Comparison of ENCODE assay signal across 18 mouse cellular contexts in the genomic region with DNA sequence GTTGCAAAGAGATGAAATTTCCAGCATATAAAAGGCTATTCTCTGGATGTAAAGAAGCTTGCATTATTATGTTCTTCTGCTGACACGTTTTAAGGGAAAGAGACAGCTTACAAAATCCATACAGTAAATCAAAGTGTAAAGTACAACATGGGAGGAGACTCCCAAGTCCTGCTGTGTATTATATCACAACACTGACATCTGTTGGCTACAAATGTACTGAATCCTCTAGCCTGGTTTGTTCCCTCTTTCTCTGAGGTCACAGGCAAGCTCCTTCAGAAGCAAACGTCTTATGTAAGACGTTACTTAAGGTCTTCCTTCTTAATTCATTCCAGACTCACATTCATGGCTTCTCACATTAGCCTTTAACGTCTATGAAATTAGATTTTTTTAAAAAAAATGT. TPM values are rescaled to one million over a fixed set of nuclear protein-coding genes. Genes with fewer than 3 reads are reported as not detected.
DNase-seq lines count a peak whose midpoint lies in the region; ATAC-seq and TF ChIP-seq lines count a peak whose summit lies in the region.
"Had no signal": no experiment of that assay in that cellular context is flagged by ENCODE, and none has a peak within 500 bp of the region (broad histone marks: within the 10 kb centered on the region; RNA-seq: fewer than 3 reads in every experiment).

No protein-coding gene starts in this region.

- no peaks in the 10 kb centered on the region for H3K4me1 ChIP-seq in liver, postnatal 0 days (ENCODE audit: insufficient read depth)
- H3K4me1 ChIP-seq in liver, embryonic 11.5 days (replicated peaks; ENCODE audit: control insufficient read depth, insufficient read depth, low read length) = no peaks in the 10 kb centered on the region
- no peaks in the 10 kb centered on the region for H3K4me1 ChIP-seq in MEL (ENCODE audit: control insufficient read depth in 1 of 2, insufficient read depth in 2 of 2, low read length in 2 of 2)

- H3K4me2 ChIP-seq in liver, postnatal 0 days (ENCODE audit: low read depth, low read length) = no peak overlapping the region
- no peak overlapping the region for H3K4me2 ChIP-seq in liver, embryonic 11.5 days

- no peak overlapping the region for H3K27ac ChIP-seq in liver, postnatal 0 days (ENCODE audit: low read depth)
- H3K27ac ChIP-seq in liver, embryonic 11.5 days (ENCODE audit: low read depth, low read length) = no peak overlapping the region
- H3K27ac ChIP-seq in MEL (ENCODE audit: control insufficient read depth, low read depth, low read length) = no peak overlapping the region
- H3K27ac ChIP-seq: gastrocnemius, adult 2 months; heart, adult 2 months had no signal

- no peaks in the 10 kb centered on the region for H3K79me2 ChIP-seq in MEL (ENCODE audit: control insufficient read depth, insufficient read depth, low read length, poor library complexity)

- 29% methylated on average over 4 of the region's 4 CpGs for WGBS in liver, postnatal 0 days (ENCODE audit: insufficient replicate concordance)
- WGBS in liver, embryonic 11.5 days = 50% methylated on average over 4 of the region's 4 CpGs

- no peak for TF ChIP-seq EP300 in liver, postnatal 0 days (IDR thresholded peaks at IDR 0.05; ENCODE audit: low read depth)
- no peak for TF ChIP-seq EP300 in MEL (IDR thresholded peaks at IDR 0.05; ENCODE audit: low read depth in 1 of 2, low read length in 2 of 2)

- H3K27me3 ChIP-seq in liver, postnatal 0 days (ENCODE audit: insufficient read depth, low read length) = no peaks in the 10 kb centered on the region
- no peaks in the 10 kb centered on the region for H3K27me3 ChIP-seq in liver, embryonic 11.5 days (replicated peaks; ENCODE audit: control insufficient read depth, insufficient read depth, low read length)
- H3K27me3 ChIP-seq in MEL (ENCODE audit: control insufficient read depth in 1 of 2, insufficient read depth in 2 of 2, low read length in 2 of 2) = no peaks in the 10 kb centered on the region
- no peaks in the 10 kb centered on the region for H3K27me3 ChIP-seq in splenic B cell, adult 2 months (ENCODE audit: control insufficient read depth, insufficient read depth, low read length, poor library complexity, severe bottlenecking)

- TF ChIP-seq CTCF in liver, postnatal 0 days (IDR thresholded peaks at IDR 0.05; ENCODE audit: low read depth) = peak; percentile 25; the same call in 1 of the 2 replicates
- peak in 1 of 3 experiments; percentile 43; a peak in 2 of 6 replicates for TF ChIP-seq CTCF in MEL (IDR thresholded peaks at IDR 0.05 in 2 of 3, conservative IDR thresholded peaks at IDR 0.05 in 1 of 3; ENCODE audit: control insufficient read depth in 1 of 3, insufficient read depth in 1 of 3, low read depth in 2 of 3, low read length in 3 of 3, poor library complexity in 1 of 3, severe bottlenecking in 1 of 3)
- TF ChIP-seq CTCF in brain, embryonic 14.5 days (IDR thresholded peaks at IDR 0.05; ENCODE audit: borderline replicate concordance, extremely low read depth, insufficient read depth, insufficient read length) = peak; percentile 7; the same call in 1 of the 2 replicates

- H3K9ac ChIP-seq in liver, postnatal 0 days (replicated peaks) = no peak overlapping the region
- no peak overlapping the region for H3K9ac ChIP-seq in liver, embryonic 11.5 days (ENCODE audit: low read depth, low read length)
- H3K9ac ChIP-seq in MEL (ENCODE audit: control insufficient read depth, low read depth, low read length, poor library complexity, severe bottlenecking) = no peak overlapping the region

- ATAC-seq in liver, postnatal 0 days = no peak
- ATAC-seq in liver, embryonic 11.5 days (replicated peaks; ENCODE audit: low FRiP score) = no peak
- ATAC-seq: hindbrain, embryonic 16.5 days had no signal

- H3K4me3 ChIP-seq in liver, postnatal 0 days (ENCODE audit: low read depth, low read length) = no peak overlapping the region
- no peak overlapping the region for H3K4me3 ChIP-seq in liver, embryonic 11.5 days (ENCODE audit: low read depth, low read length)
- no peak overlapping the region for H3K4me3 ChIP-seq in MEL (ENCODE audit: control insufficient read depth in 1 of 2, insufficient read depth in 1 of 2, low read depth in 2 of 2, low read length in 2 of 2)
- H3K4me3 ChIP-seq: gastrocnemius, adult 2 months; heart, adult 2 months had no signal

- DNase-seq in liver, postnatal 0 days = no peak
- DNase-seq in liver, embryonic 11.5 days (ENCODE audit: low spot score) = no peak
- DNase-seq in MEL (ENCODE audit: low read depth, low spot score) = peak; percentile 31
- peak; percentile 29 for DNase-seq in brain, embryonic 14.5 days (ENCODE audit: low read depth)
- peak; percentile 35 for DNase-seq in splenic B cell, adult 2 months (ENCODE audit: low read depth, low spot score)
- no peak for DNase-seq in cerebellum, postnatal 10 days
- DNase-seq in gastrocnemius, adult 18-20 months (ENCODE audit: low spot score) = no peak
- DNase-seq: cerebellum, adult 18-20 months; gastrocnemius, adult 2 months; heart, adult 2 months; kidney, adult 9 months; lung, postnatal 10 days; right cerebral cortex, postnatal 4 days had no signal

- TF ChIP-seq RAD21 in MEL (IDR thresholded peaks at IDR 0.05; ENCODE audit: low read depth, low read length) = peak; percentile 62

- TF ChIP-seq POLR2A in MEL (IDR thresholded peaks at IDR 0.05; ENCODE audit: control insufficient read depth in 1 of 2, insufficient read depth in 1 of 2, low read depth in 1 of 2, low read length in 2 of 2, poor library complexity in 1 of 2) = no peak
- TF ChIP-seq POLR2A in brain, embryonic 14.5 days (IDR thresholded peaks at IDR 0.05; ENCODE audit: borderline replicate concordance, extremely low read depth, insufficient read depth, insufficient read length, poor library complexity, severe bottlenecking) = no peak

- no peaks in the 10 kb centered on the region for H3K36me3 ChIP-seq in liver, postnatal 0 days (replicated peaks; ENCODE audit: insufficient read depth, low read length)
- no peaks in the 10 kb centered on the region for H3K36me3 ChIP-seq in liver, embryonic 11.5 days (ENCODE audit: control insufficient read depth, insufficient read depth, low read length)
- H3K36me3 ChIP-seq in MEL (ENCODE audit: control insufficient read depth in 1 of 2, insufficient read depth in 2 of 2, low read length in 2 of 2) = no peaks in the 10 kb centered on the region
- H3K36me3 ChIP-seq in splenic B cell, adult 2 months (ENCODE audit: control insufficient read depth, insufficient read depth, low read length, poor library complexity, severe bottlenecking) = no peaks in the 10 kb centered on the region
- H3K36me3 ChIP-seq: G1E had no signal

- no peaks in the 10 kb centered on the region for H3K9me3 ChIP-seq in liver, postnatal 0 days (ENCODE audit: low read length)
- H3K9me3 ChIP-seq in liver, embryonic 11.5 days (ENCODE audit: control insufficient read depth, low read length) = no peaks in the 10 kb centered on the region
- no peaks in the 10 kb centered on the region for H3K9me3 ChIP-seq in MEL (replicated peaks; ENCODE audit: insufficient read depth, low read length)
- H3K9me3 ChIP-seq: G1E had no signal

TF ChIP-seq in MEL, 35 proteins besides CTCF, POLR2A, EP300 and RAD21:
- TF ChIP-seq JUND (IDR thresholded peaks at IDR 0.05; ENCODE audit: low read depth, low read length) = no peak
- no peak for TF ChIP-seq NELFE (IDR thresholded peaks at IDR 0.05; ENCODE audit: low read depth, low read length)
- TF ChIP-seq MXI1 (IDR thresholded peaks at IDR 0.05; ENCODE audit: low read depth, low read length) = no peak
- TF ChIP-seq SMC3 (IDR thresholded peaks at IDR 0.05; ENCODE audit: low read depth, low read length) = peak; percentile 49; the same call in 1 of the 2 replicates
- TF ChIP-seq USF2 (IDR thresholded peaks at IDR 0.05; ENCODE audit: borderline replicate concordance in 1 of 2, insufficient read depth in 1 of 2, low read depth in 1 of 2, low read length in 2 of 2) = no peak
- no peak for TF ChIP-seq ZMIZ1 (IDR thresholded peaks at IDR 0.05; ENCODE audit: low read depth, low read length)

RNA-seq across cellular contexts. Expression of gene Zfp800, which starts 15.8 kb away (rescaled TPM):
- 16.1 and 17.1 TPM in 2 replicates for polyA plus RNA-seq in liver, postnatal 0 days (2015; fragmentation: Nextera tagmentation; extraction: Ambion mirVana)
- polyA plus RNA-seq in liver, embryonic 11.5 days (2014; fragmentation: Nextera tagmentation; extraction: Ambion mirVana) = 39.5 and 41.2 TPM in 2 replicates
- 36.3 and 43.2 TPM in 2 replicates for total RNA-seq in MEL (2012; rRNA removed)
- 10 to 100 TPM; 41.6 to 71.9 TPM for polyA plus RNA-seq in MEL (2012; ENCODE audit: insufficient read depth in 1 of 2, insufficient read length in 2 of 2, low read depth in 1 of 2, low replicate concordance in 2 of 2, missing spikeins in 1 of 2)
- 6.1 and 8.8 TPM in 2 replicates for polyA plus RNA-seq in brain, embryonic 14.5 days (2012; rRNA removed)
- total RNA-seq in gastrocnemius, adult 18-20 months (2021) = 1 to 10 TPM; 6.3 to 6.6 TPM

RNA-seq across cellular contexts. Expression of gene Arf5, which starts 41.4 kb away (rescaled TPM):
- polyA plus RNA-seq in liver, postnatal 0 days (2015; fragmentation: Nextera tagmentation; extraction: Ambion mirVana) = 272 and 288 TPM in 2 replicates
- polyA plus RNA-seq in liver, embryonic 11.5 days (2014; fragmentation: Nextera tagmentation; extraction: Ambion mirVana) = 348 and 356 TPM in 2 replicates
- total RNA-seq in MEL (2012; rRNA removed) = 89.4 and 92.8 TPM in 2 replicates
- polyA plus RNA-seq in MEL (2012; ENCODE audit: insufficient read depth in 1 of 2, insufficient read length in 2 of 2, low read depth in 1 of 2, low replicate concordance in 2 of 2, missing spikeins in 1 of 2) = 100 to 1,000 TPM in 1 of 2 experiments, not detected in 1; 292 TPM
- 428 and 477 TPM in 2 replicates for polyA plus RNA-seq in brain, embryonic 14.5 days (2012; rRNA removed)
- total RNA-seq in gastrocnemius, adult 18-20 months (2021) = 10 to 100 TPM; 68.5 to 70.8 TPM

RNA-seq across cellular contexts. Expression of gene Fscn3, which starts 45.6 kb away (rescaled TPM):
- 0.06 and 0.11 TPM in 2 replicates for polyA plus RNA-seq in liver, postnatal 0 days (2015; fragmentation: Nextera tagmentation; extraction: Ambion mirVana)
- polyA plus RNA-seq in liver, embryonic 11.5 days (2014; fragmentation: Nextera tagmentation; extraction: Ambion mirVana) = 0.33 and 0.55 TPM in 2 replicates
- total RNA-seq in MEL (2012; rRNA removed) = not detected in 2 replicates
- polyA plus RNA-seq in MEL (2012; ENCODE audit: insufficient read depth in 1 of 2, insufficient read length in 2 of 2, low read depth in 1 of 2, low replicate concordance in 2 of 2, missing spikeins in 1 of 2) = not detected
- 0.05 and 0.15 TPM in 2 replicates for polyA plus RNA-seq in brain, embryonic 14.5 days (2012; rRNA removed)
- not detected for total RNA-seq in gastrocnemius, adult 18-20 months (2021)
- total RNA-seq: G1E; gastrocnemius, adult 2 months; heart, adult 2 months; layer of hippocampus, adult 8-10 months had no signal
- polyA plus RNA-seq: G1E; heart, adult 2 months; heart, postnatal 0 days; hindbrain, embryonic 16.5 days; liver, adult 2 months had no signal

RNA-seq across cellular contexts. Expression of gene Gcc1, which starts 46.2 kb away (rescaled TPM):
- polyA plus RNA-seq in liver, postnatal 0 days (2015; fragmentation: Nextera tagmentation; extraction: Ambion mirVana) = 2.8 and 2.9 TPM in 2 replicates
- polyA plus RNA-seq in liver, embryonic 11.5 days (2014; fragmentation: Nextera tagmentation; extraction: Ambion mirVana) = 5.8 and 6.7 TPM in 2 replicates
- total RNA-seq in MEL (2012; rRNA removed) = 6.7 and 9.2 TPM in 2 replicates
- polyA plus RNA-seq in MEL (2012; ENCODE audit: insufficient read depth in 1 of 2, insufficient read length in 2 of 2, low read depth in 1 of 2, low replicate concordance in 2 of 2, missing spikeins in 1 of 2) = 1 to 10 TPM in 1 of 2 experiments, not detected in 1; 9.0 TPM
- 6.3 and 9.1 TPM in 2 replicates for polyA plus RNA-seq in brain, embryonic 14.5 days (2012; rRNA removed)
- 1 to 10 TPM; 6.6 to 7.6 TPM for total RNA-seq in gastrocnemius, adult 18-20 months (2021)

Comparison
In these comparisons a context has a peak if more than half of its experiments do, and no peak if none do; other contexts are left out.
1. DNase-seq: peak in MEL (single experiment), brain, embryonic 14.5 days (single experiment) and splenic B cell, adult 2 months (single experiment); none in liver, postnatal 0 days (single experiment), liver, embryonic 11.5 days (single experiment), cerebellum, postnatal 10 days (0 of 2) and gastrocnemius, adult 18-20 months (single experiment).